Mouse (Mus musculus) hindbrain, embryonic 15.5 days (tissue): ENCODE measurements around the gene Fam192a. TPM values are rescaled to one million over a fixed set of nuclear protein-coding genes. Genes with fewer than 3 reads are reported as not detected.

Source experiments
- ATAC-seq: fragments of 200-750 bp; cut with Nextera tagmentation; 2 replicates; pipeline ENCODE4 v1.8.0; 2017; ENCODE audit warnings: low read depth, moderate number of reproducible peaks, moderate TSS enrichment; ENCODE audit not compliant: low FRiP score
- H3K27ac ChIP-seq: fragments of 300-500 bp; sonication (generic); replicated peaks from 2 replicates; pipeline ENCODE4 v1.5.1; 2015; ENCODE audit warnings: mild to moderate bottlenecking, inconsistent platforms
- H3K27me3 ChIP-seq: fragments of 300-500 bp; sonication (generic); 2 replicates; pipeline ENCODE4 v1.6.1; 2015; ENCODE audit warnings: control low read depth, inconsistent platforms
- H3K36me3 ChIP-seq: fragments of 300-500 bp; sonication (generic); 2 replicates; pipeline ENCODE4 v1.6.1; 2015; ENCODE audit warnings: control low read depth, inconsistent platforms
- H3K4me1 ChIP-seq: fragments of 300-500 bp; sonication (generic); replicated peaks from 2 replicates; pipeline ENCODE4 v1.6.1; 2015; ENCODE audit warnings: control low read depth, inconsistent platforms
- H3K4me2 ChIP-seq: fragments of 300-500 bp; sonication (generic); 2 replicates; pipeline ENCODE4 v1.6.1; 2015; ENCODE audit warnings: moderate library complexity, mild to moderate bottlenecking, inconsistent platforms
- H3K4me3 ChIP-seq: fragments of 300-500 bp; sonication (generic); 2 replicates; pipeline ENCODE4 v1.5.1; 2015; ENCODE audit warnings: mild to moderate bottlenecking, inconsistent platforms
- H3K9ac ChIP-seq: fragments of 300-500 bp; sonication (generic); 2 replicates; pipeline ENCODE4 v1.6.1; 2015; ENCODE audit warnings: inconsistent platforms
- H3K9me3 ChIP-seq: fragments of 300-500 bp; sonication (generic); 2 replicates; pipeline ENCODE4 v1.6.1; 2016; ENCODE audit warnings: control low read depth, inconsistent platforms
- WGBS: fragments of 180-500 bp; shearing (Covaris S2); methylation state at CpG from one replicate; pipeline ENCODE4 v1.1.7; 2015; 5-methylcytosine and 5-hydroxymethylcytosine counted together
- polyA plus RNA-seq: library from polyadenylated mRNA; unstranded; fragments of >200 nt; fragmentation: Nextera tagmentation; extraction: Ambion mirVana; gene quantifications from 2 replicates; pipeline ENCODE4 v1.2.1, GENCODE M21; 2015

The Fam192a gene
- polyA plus RNA-seq, 1 experiment from 2014 or later, result 69.1 TPM

GRCm38 (mm10) chr8:94540889-94541795 is 60.7 kb downstream of the Fam192a start:
- Histone ChIP-seq H3K4me1 (peaks cover 18% of the 10 kb centered on the region), H3K4me2 (no peak overlapping the region), H3K9me3 (no peaks in the 10 kb centered on the region), H3K27me3 (no peaks in the 10 kb centered on the region), H3K9ac (no peak overlapping the region), H3K4me3 (no peak overlapping the region), H3K36me3 (no peaks in the 10 kb centered on the region), H3K27ac (no peak overlapping the region)
- WGBS, result 65% methylated on average over 18 of the region's 18 CpGs
- no peak for ATAC-seq

- Histone ChIP-seq H3K4me1 (peaks cover 23% of the 10 kb centered on the region), H3K4me2 (no peak overlapping the region), H3K27ac (no peak overlapping the region), H3K9ac (no peak overlapping the region), H3K9me3 (no peaks in the 10 kb centered on the region), H3K27me3 (no peaks in the 10 kb centered on the region), H3K4me3 (no peak overlapping the region), H3K36me3 (no peaks in the 10 kb centered on the region)
- WGBS, result 87% methylated on average over 2 of the region's 2 CpGs
- ATAC-seq, result no peak
Observed at GRCm38 (mm10) chr8:94540025-94540424, 61.8 kb downstream of the Fam192a start.

GRCm38 (mm10) chr8:94537456-94537855 is 64.3 kb downstream of the Fam192a start:
- Histone ChIP-seq H3K36me3 (no peaks in the 10 kb centered on the region), H3K9ac (no peak overlapping the region), H3K4me3 (no peak overlapping the region), H3K9me3 (no peaks in the 10 kb centered on the region), H3K4me2 (no peak overlapping the region), H3K4me1 (peaks cover 48% of the 10 kb centered on the region), H3K27ac (0 out of 2 replicates have a peak overlapping the region, but pooled peaks have one; percentile 12), H3K27me3 (peaks cover 9% of the 10 kb centered on the region; the same call in 1 of the 2 replicates)
- ATAC-seq, result peak; percentile 42; the same call in 1 of the 2 replicates
- WGBS, result 72% methylated on average over 2 of the region's 2 CpGs

GRCm38 (mm10) chr8:94535631-94536030 is 66.2 kb downstream of the Fam192a start:
- H3K4me1 ChIP-seq, result peaks cover 55% of the 10 kb centered on the region
- H3K4me2 ChIP-seq, result no peak overlapping the region
- peaks cover 9% of the 10 kb centered on the region; the same call in 1 of the 2 replicates for H3K27me3 ChIP-seq

GRCm38 (mm10) chr8:94534612-94535011 is 67.2 kb downstream of the Fam192a start:
- no peak for ATAC-seq
- Histone ChIP-seq H3K27me3 (peaks cover 9% of the 10 kb centered on the region; the same call in 1 of the 2 replicates), H3K4me2 (peak overlapping the region; percentile 98; the same call in 1 of the 2 replicates), H3K4me3 (0 out of 2 replicates have a peak overlapping the region, but pooled peaks have one; percentile 61), H3K27ac (no peak overlapping the region), H3K4me1 (peaks cover 52% of the 10 kb centered on the region), H3K9ac (no peak overlapping the region), H3K9me3 (no peaks in the 10 kb centered on the region), H3K36me3 (no peaks in the 10 kb centered on the region)
- 40% methylated on average over 4 of the region's 4 CpGs for WGBS

More at GRCm38 (mm10) chr8:94535631-94536030, 66.2 kb downstream of the Fam192a start:
- Histone ChIP-seq H3K36me3 (no peaks in the 10 kb centered on the region), H3K4me3 (no peak overlapping the region), H3K9me3 (no peaks in the 10 kb centered on the region), H3K27ac (no peak overlapping the region), H3K9ac (no peak overlapping the region)
- WGBS, result 73% methylated on average over 7 of the region's 7 CpGs
- no peak for ATAC-seq

- Histone ChIP-seq H3K4me1 (peaks cover 52% of the 10 kb centered on the region), H3K36me3 (no peaks in the 10 kb centered on the region), H3K4me3 (peak within 1 kb of the TSS; percentile 61), H3K9ac (peak within 1 kb of the TSS; percentile 60), H3K4me2 (peak within 1 kb of the TSS; percentile 98), H3K9me3 (no peaks in the 10 kb centered on the region), H3K27ac (peak within 1 kb of the TSS; percentile 63), H3K27me3 (peaks cover 9% of the 10 kb centered on the region; the same call in 1 of the 2 replicates)
- peak; percentile 82 for ATAC-seq
- WGBS, result under 1% methylated on average over 69 of the region's 81 CpGs
Observed at GRCm38 (mm10) chr8:94532873-94533671, 68.7 kb downstream of the Fam192a start, which contains the start of gene Cpne2. Gene Cpne2 (plus strand): TSS chr8:94532990.

- WGBS, result 0% methylated on average over 30 of the region's 34 CpGs
- Histone ChIP-seq H3K36me3 (no peaks in the 10 kb centered on the region), H3K4me3 (peak overlapping the region; percentile 61), H3K4me1 (peaks cover 52% of the 10 kb centered on the region), H3K9ac (peak overlapping the region; percentile 60), H3K27me3 (peaks cover 9% of the 10 kb centered on the region; the same call in 1 of the 2 replicates), H3K4me2 (peak overlapping the region; percentile 98), H3K9me3 (no peaks in the 10 kb centered on the region), H3K27ac (peak overlapping the region; percentile 63)
- peak; percentile 17; the same call in 1 of the 2 replicates for ATAC-seq
Observed at GRCm38 (mm10) chr8:94532525-94532872, 69.3 kb downstream of the Fam192a start.

GRCm38 (mm10) chr8:94532000-94532399 is 69.8 kb downstream of the Fam192a start:
- peak overlapping the region; percentile 61 for H3K4me3 ChIP-seq
- H3K36me3 ChIP-seq, result no peaks in the 10 kb centered on the region
- H3K4me1 ChIP-seq, result peaks cover 48% of the 10 kb centered on the region
- H3K4me2 ChIP-seq, result peak overlapping the region; percentile 98
- WGBS, result 2% methylated on average over 8 of the region's 8 CpGs
- H3K9ac ChIP-seq, result no peak overlapping the region
- no peak for ATAC-seq
- no peaks in the 10 kb centered on the region for H3K9me3 ChIP-seq
- peak overlapping the region; percentile 63; the same call in 1 of the 2 replicates for H3K27ac ChIP-seq
- peaks cover 9% of the 10 kb centered on the region; the same call in 1 of the 2 replicates for H3K27me3 ChIP-seq

GRCm38 (mm10) chr8:94530643-94531042 is 71.2 kb downstream of the Fam192a start:
- H3K4me1 ChIP-seq, result peaks cover 39% of the 10 kb centered on the region
- H3K4me2 ChIP-seq, result no peak overlapping the region
- H3K36me3 ChIP-seq, result no peaks in the 10 kb centered on the region
- no peak overlapping the region for H3K27ac ChIP-seq
- H3K27me3 ChIP-seq, result peaks cover 9% of the 10 kb centered on the region; the same call in 1 of the 2 replicates
- no peaks in the 10 kb centered on the region for H3K9me3 ChIP-seq
- ATAC-seq, result no peak
- H3K4me3 ChIP-seq, result no peak overlapping the region
- WGBS, result 95% methylated on average over 4 of the region's 4 CpGs
- no peak overlapping the region for H3K9ac ChIP-seq

- WGBS, result 80% methylated on average over 4 of the region's 4 CpGs
Observed at GRCm38 (mm10) chr8:94529875-94530274, 71.9 kb downstream of the Fam192a start.

GRCm38 (mm10) chr8:94528245-94528644 is 73.6 kb downstream of the Fam192a start:
- Histone ChIP-seq H3K4me1 (peaks cover 15% of the 10 kb centered on the region), H3K9me3 (no peaks in the 10 kb centered on the region), H3K4me3 (no peak overlapping the region), H3K4me2 (no peak overlapping the region), H3K27ac (no peak overlapping the region), H3K36me3 (no peaks in the 10 kb centered on the region), H3K9ac (no peak overlapping the region), H3K27me3 (no peaks in the 10 kb centered on the region)
- no peak for ATAC-seq
- 35% methylated on average over 4 of the region's 4 CpGs for WGBS

More at GRCm38 (mm10) chr8:94529875-94530274, 71.9 kb downstream of the Fam192a start:
- Histone ChIP-seq H3K9ac (no peak overlapping the region), H3K9me3 (no peaks in the 10 kb centered on the region), H3K4me3 (no peak overlapping the region), H3K4me1 (peaks cover 31% of the 10 kb centered on the region), H3K27me3 (peaks cover 9% of the 10 kb centered on the region; the same call in 1 of the 2 replicates), H3K36me3 (no peaks in the 10 kb centered on the region), H3K4me2 (no peak overlapping the region), H3K27ac (no peak overlapping the region)
- no peak for ATAC-seq
